Mouse (Mus musculus) bone marrow macrophage, adult 2 months (primary cell): Measurements from ENCODE around the gene Cmas.
A peak's percentile ranks its signal among the peaks of the same experiment; 100 is the strongest.

Experiments used
- CTCF ChIP-seq: IDR thresholded peaks from 2 replicates; pipeline ENCODE4 v1.5.1; 2012; ENCODE audit warnings: low read depth, mild to moderate bottlenecking, low read length, moderate library complexity
- POLR2A ChIP-seq: IDR thresholded peaks from 2 replicates; pipeline ENCODE4 v1.6.1; 2012; ENCODE audit warnings: mild to moderate bottlenecking, low read depth, low read length, borderline replicate concordance

DNA sequence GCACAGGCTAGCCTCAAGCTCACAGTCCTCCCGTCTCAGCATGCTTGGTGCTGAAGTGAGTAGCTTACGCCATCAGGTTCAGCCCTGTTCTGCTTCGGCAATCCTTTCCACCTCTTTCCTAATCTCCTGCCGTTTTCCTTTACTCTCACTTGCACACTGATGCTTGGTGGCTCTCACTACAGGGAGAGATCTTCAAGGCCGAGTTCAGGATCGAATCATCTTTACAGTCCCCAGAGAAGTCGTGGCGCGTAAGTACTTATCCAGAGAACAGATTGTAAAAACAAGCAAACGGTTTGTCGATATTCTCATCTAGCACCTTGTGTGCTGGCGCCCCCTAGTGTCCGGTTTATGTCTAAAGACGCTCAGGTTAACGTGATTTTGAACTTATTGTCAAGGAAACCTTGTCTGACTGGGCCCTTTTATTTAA is 58.0 kb downstream of the Cmas start:
- TF ChIP-seq CTCF (0 out of 2 replicates have a peak, but pooled peaks have one; percentile 29), POLR2A (no peak)
